Mouse (Mus musculus) heart, adult 8-10 months (tissue): ENCODE measurements around the gene Zfp358. TPM values are rescaled to one million over a fixed set of nuclear protein-coding genes. Genes with fewer than 3 reads are reported as not detected.

Experiments used
- DNase-seq: peaks from one replicate; pipeline ENCODE4 v3.0.0; 2022; ENCODE audit warnings: low spot score
- total RNA-seq, 4 experiments: library from RNA; stranded (reverse); gene quantifications; 2 replicates each; pipeline ENCODE4 v1.2.4; 2022

Gene Zfp358
- 10 to 100 TPM; 24.2 to 30.9 (median 29.6) TPM for total RNA-seq

GRCm38 (mm10) chr8:3492901-3493844 lies at the start of gene Zfp358:
Zfp358 (plus strand) TSS chr8:3493138.
- peak; percentile 40 for DNase-seq

DNA sequence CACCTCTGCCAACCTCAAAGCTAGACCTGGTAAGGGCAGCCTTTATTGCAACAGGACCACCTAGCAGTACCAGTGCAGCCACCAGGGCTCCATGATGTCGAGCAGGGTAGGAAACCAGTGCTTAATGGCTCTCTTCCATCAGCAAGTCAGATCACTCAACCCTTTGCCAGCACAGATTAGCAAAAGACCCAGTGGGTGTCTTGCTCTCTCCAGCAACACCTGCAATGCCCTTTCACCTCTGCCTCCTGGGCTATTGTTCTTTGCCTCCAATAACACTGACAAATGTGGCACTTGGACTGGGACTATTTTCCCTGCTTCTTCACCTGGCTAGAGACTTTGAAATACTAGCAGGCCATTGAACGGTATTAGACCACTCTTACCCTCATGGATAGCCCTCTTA lies 43.7 kb upstream of the Zfp358 start:
- DNase-seq: no peak

DNA sequence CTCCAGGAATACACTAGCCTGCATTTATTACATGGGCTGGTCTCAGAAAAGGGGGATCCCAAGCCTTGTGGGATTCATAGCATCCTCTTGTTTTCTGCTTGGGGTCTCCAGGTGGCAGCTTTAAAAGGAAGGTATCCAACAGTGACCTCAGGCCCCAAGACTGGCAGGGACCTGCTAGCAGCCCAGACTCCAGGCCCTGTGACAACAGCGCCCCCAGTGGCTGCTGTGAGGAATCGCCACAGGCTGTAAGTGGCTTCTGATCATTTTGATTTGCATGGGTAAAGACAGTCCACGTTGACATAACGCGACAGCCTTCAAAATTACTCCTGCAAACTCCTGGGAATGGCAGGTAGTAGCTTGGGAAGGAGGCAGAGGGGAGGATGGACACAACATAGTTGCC lies 42.3 kb upstream of the Zfp358 start:
- peak; percentile 36 for DNase-seq

GRCm38 (mm10) chr8:3451992-3452391 lies 40.9 kb upstream of the Zfp358 start:
- DNase-seq: no peak

DNA sequence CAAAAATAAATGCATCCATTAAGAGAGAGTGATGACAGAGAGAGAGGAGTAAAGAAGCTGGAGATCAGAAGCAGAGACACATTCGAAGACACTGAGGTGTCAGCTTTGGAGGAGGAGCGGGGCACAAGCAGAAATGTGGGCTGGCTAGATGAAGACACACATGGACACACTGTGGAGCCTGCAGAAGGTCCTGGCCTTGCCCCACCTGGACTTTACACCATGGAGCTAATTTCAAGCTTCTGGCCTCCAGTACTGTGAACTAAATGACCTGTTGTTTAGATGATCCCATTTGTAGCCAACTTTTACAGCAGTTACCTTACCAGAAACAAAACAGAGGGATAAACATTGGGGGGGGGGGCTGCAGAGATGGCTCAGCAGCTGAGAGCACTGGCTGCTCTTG lies 29.7 kb upstream of the Zfp358 start:
- no peak for DNase-seq

GRCm38 (mm10) chr8:3464309-3464708 lies 28.6 kb upstream of the Zfp358 start:
- no peak for DNase-seq

DNA sequence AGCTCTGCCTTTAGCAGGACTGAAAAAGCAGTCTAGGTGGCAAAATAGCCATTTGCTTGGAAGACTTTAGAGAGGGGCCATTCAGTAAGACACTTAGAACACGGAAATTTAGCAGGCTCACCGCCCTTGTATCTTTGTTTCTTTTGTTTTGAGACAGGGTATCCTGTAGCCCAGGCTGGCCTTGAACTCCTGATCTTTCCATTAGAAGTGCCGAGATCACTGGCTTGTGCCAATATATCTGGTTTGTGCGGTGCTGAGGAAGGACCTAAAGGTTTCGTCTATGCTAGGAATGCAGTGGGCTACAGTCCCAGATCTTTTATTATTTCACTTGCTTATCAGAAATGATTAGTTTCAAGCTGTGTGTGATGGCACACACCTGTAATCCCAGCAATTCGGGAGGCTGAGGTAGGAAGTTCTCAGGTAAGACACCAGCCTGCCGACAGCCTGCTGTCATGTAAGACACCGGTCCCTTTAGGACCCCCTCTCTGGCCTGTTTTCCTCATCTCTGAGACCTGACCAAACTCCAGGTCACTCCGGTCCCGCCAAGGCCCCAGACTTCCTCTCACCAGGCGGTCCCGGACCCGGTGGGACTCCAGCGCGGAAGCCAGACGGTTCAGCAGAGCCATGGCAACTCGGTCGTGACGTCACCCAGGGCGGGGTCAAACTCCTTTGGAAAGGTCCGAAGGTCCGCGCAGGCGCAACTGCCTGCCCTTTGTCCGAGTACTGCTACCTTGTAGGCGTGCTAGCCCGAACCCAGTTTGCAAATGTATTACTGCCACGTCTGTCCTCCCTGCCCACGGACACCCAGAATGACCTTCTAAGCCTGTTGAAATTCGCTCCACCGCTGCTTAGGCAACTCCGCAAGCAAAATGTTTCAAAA lies 25.7 kb upstream of the Zfp358 start, which contains the start of gene Pex11g:
Pex11g (minus strand) TSS at position 675 of the 880 bp plus-strand sequence.
- DNase-seq: peak; percentile 98

GRCm38 (mm10) chr8:3467886-3468545 lies 24.9 kb upstream of the Zfp358 start:
- no peak for DNase-seq

GRCm38 (mm10) chr8:3468838-3469237 lies 24.1 kb upstream of the Zfp358 start:
- no peak for DNase-seq

- DNase-seq: no peak
Measured at GRCm38 (mm10) chr8:3470562-3470961, 22.4 kb upstream of the Zfp358 start, which contains the start of gene Tex45. Tex45 (plus strand) TSS chr8:3470862.

DNA sequence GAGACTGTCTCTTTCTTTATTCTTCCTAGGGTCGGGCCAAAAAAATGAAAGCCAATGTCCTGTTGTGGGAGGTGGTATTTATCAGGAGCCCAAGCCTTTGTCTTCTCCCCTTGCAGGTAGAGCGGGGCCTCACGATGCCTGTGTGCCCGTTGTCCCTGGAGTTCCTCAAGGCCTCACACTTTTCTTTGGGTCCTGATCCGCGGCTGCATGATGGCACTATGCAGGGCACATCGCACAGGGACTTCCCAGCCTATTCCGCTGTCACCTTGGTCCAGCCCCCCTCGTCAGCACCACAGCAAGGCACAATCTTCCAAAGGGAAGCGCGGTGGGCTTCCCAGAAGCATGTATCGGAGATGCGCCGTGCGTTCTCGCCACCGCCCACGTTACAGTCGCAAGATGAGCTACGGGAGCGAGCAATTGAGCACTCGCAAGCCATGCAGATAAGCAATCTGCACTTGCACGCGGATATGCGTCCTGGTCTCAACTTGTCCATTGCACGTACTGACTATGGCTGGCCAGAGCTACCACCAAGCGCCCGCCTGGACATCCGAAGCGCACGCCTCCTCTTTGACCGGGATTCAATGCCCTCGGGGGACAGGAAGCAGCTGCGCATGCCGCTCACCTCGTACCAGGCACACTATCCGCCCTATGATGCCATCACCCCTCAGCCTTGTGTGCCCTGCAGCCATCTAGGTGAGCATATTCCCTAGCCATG lies 17.1 kb upstream of the Zfp358 start:
- no peak for DNase-seq

- no peak for DNase-seq
Measured at GRCm38 (mm10) chr8:3480221-3480785, 12.6 kb upstream of the Zfp358 start.

DNA sequence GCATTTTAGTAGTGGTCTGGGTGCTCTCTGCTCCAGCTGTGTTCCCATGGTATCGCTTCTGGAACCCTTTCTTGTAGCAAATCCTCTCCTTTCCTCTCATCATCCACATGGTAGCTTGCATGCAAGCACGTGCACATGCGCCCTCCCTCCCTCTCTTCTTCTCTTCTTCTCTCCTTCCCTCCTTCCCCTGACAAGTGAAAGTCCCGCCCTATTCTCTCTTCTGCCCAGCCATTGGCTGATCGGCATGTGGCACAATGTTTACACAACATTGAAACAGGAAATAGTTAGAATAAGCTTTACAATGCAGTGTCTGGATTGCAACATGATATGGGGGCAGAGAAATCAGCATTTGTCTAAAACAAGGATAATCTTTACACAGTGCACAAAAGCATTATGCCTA lies 11.3 kb upstream of the Zfp358 start:
- DNase-seq: no peak

GRCm38 (mm10) chr8:3482240-3482740 lies 10.6 kb upstream of the Zfp358 start:
- DNase-seq: no peak

GRCm38 (mm10) chr8:3483546-3483945 lies 9.4 kb upstream of the Zfp358 start:
- no peak for DNase-seq

GRCm38 (mm10) chr8:3485192-3485591 lies 7.7 kb upstream of the Zfp358 start:
- DNase-seq: no peak

DNA sequence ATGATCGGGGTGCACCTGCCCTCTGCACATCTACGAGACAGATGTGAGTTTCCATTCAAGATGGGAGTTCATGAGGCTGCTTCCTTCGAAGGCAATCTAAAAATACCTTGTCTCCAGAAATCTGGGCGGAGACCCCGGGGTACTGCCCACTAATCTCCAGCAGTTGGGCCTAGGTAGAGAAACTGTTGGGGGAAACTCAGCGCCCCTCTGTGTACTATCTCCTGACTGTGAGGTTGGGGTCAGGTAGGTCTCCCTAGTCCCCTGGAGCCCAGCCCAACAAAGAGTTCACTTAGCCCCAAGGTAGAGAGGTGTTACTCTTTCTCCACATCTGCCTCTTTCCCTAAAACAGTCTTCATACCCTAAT lies 889 bp downstream of the Zfp358 start:
- no peak for DNase-seq

DNA sequence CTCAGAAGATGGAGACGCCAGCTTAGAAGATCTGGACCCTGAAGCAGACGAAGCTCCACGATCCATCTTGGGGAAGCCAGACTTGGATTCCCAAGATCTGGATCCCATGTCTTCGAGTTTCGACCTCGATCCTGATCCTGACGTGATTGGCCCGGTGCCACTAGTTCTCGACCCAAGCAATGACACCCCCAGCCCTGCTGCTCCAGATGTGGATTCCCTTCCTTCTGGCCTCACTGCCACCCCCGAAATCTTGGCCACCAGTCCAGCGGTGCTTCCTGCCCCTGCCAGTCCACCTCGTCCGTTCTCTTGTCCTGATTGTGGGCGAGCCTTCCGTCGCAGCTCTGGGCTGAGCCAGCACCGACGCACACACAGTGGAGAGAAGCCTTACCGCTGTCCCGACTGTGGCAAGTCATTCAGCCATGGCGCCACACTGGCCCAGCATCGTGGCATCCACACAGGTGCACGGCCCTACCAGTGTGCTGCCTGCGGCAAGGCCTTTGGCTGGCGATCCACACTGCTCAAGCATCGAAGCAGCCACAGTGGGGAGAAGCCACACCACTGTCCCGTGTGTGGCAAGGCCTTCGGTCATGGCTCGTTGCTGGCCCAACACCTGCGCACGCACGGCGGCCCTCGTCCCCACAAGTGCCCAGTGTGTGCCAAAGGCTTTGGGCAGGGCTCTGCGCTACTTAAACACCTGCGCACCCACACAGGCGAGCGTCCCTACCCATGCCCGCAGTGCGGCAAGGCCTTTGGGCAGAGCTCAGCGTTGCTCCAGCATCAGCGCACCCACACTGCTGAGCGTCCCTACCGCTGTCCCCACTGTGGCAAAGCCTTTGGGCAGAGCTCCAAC lies 2.9 kb downstream of the Zfp358 start:
- DNase-seq: no peak

- DNase-seq: no peak
Measured at GRCm38 (mm10) chr8:3496428-3496748, 3.5 kb downstream of the Zfp358 start.

- no peak for DNase-seq
Measured at GRCm38 (mm10) chr8:3498583-3498982, 5.6 kb downstream of the Zfp358 start.
